Mouse (Mus musculus) liver, embryonic 13.5 days (tissue): ENCODE measurements around the gene Wdr82. TPM values are rescaled to one million over a fixed set of nuclear protein-coding genes. Genes with fewer than 3 reads are reported as not detected.
A peak's percentile ranks its signal among the peaks of the same experiment; 100 is the strongest.
"Not testable (repeated sequence)": the region's sequence is repeated elsewhere in the genome, so short reads cannot be mapped to it uniquely, and the experiment has no call there.

Source experiments
- ATAC-seq: fragments of 200-750 bp; cut with Nextera tagmentation; 2 replicates; pipeline ENCODE4 v1.8.0; 2017; ENCODE audit warnings: low read depth, mild to moderate bottlenecking, moderate number of reproducible peaks, moderate library complexity
- DNase-seq: peaks from one replicate; pipeline ENCODE4 v3.0.0; 2022
- H3K27ac ChIP-seq: fragments of 300-500 bp; sonication (generic); 2 replicates; pipeline ENCODE4 v1.5.1; 2015; ENCODE audit warnings: moderate library complexity, mild to moderate bottlenecking, inconsistent platforms
- H3K27me3 ChIP-seq: fragments of 300-500 bp; sonication (generic); 2 replicates; pipeline ENCODE4 v1.6.1; 2015; ENCODE audit warnings: mild to moderate bottlenecking, inconsistent platforms
- H3K36me3 ChIP-seq: fragments of 300-500 bp; sonication (generic); 2 replicates; pipeline ENCODE4 v1.6.1; 2015; ENCODE audit warnings: mild to moderate bottlenecking, inconsistent platforms
- H3K4me1 ChIP-seq: fragments of 300-500 bp; sonication (generic); replicated peaks from 2 replicates; pipeline ENCODE4 v1.6.1; 2015; ENCODE audit warnings: inconsistent platforms
- H3K4me2 ChIP-seq: fragments of 300-500 bp; sonication (generic); 2 replicates; pipeline ENCODE4 v1.6.1; 2015; ENCODE audit warnings: inconsistent platforms, mild to moderate bottlenecking, moderate library complexity
- H3K4me3 ChIP-seq: fragments of 300-500 bp; sonication (generic); replicated peaks from 2 replicates; pipeline ENCODE4 v1.5.1; 2015; ENCODE audit warnings: mild to moderate bottlenecking, inconsistent platforms
- H3K9ac ChIP-seq: fragments of 300-500 bp; sonication (generic); 2 replicates; pipeline ENCODE4 v1.6.1; 2015; ENCODE audit warnings: mild to moderate bottlenecking, inconsistent platforms
- H3K9me3 ChIP-seq: fragments of 300-500 bp; sonication (generic); replicated peaks from 2 replicates; pipeline ENCODE4 v1.6.1; 2016; ENCODE audit warnings: inconsistent platforms
- WGBS: fragments of 180-500 bp; shearing (Covaris S2); methylation state at CpG from one replicate; pipeline ENCODE4 v1.1.7; 2015; ENCODE audit not compliant: insufficient replicate concordance; 5-methylcytosine and 5-hydroxymethylcytosine counted together
- polyA plus RNA-seq: library from polyadenylated mRNA; unstranded; fragments of >200 nt; fragmentation: Nextera tagmentation; extraction: Ambion mirVana; gene quantifications from 2 replicates; pipeline ENCODE4 v1.2.1, GENCODE M21; 2015

Gene Wdr82
- polyA plus RNA-seq, 1 experiment from 2014 or later = 7.8 TPM

GRCm38 (mm10) chr9:106160426-106160825, 10.3 kb upstream of the Wdr82 start:
- Histone ChIP-seq H3K27ac (no peak overlapping the region), H3K4me1 (peaks cover 22% of the 10 kb centered on the region), H3K9me3 (no peaks in the 10 kb centered on the region), H3K4me2 (peak overlapping the region; percentile 72), H3K27me3 (peaks cover 4% of the 10 kb centered on the region; the same call in 1 of the 2 replicates), H3K9ac (peak overlapping the region; percentile 68; the same call in 1 of the 2 replicates), H3K4me3 (peak overlapping the region; percentile 65), H3K36me3 (peaks cover 7% of the 10 kb centered on the region; the same call in 1 of the 2 replicates)
- 44% methylated on average over 5 of the region's 5 CpGs for WGBS
- ATAC-seq (no peak), DNase-seq (no peak)

GRCm38 (mm10) chr9:106166709-106167108, 4.0 kb upstream of the Wdr82 start:
- Histone ChIP-seq H3K27ac (no peak overlapping the region), H3K4me3 (no peak overlapping the region), H3K27me3 (peaks cover 1% of the 10 kb centered on the region; the same call in 1 of the 2 replicates), H3K9ac (no peak overlapping the region), H3K36me3 (no peaks in the 10 kb centered on the region), H3K4me2 (no peak overlapping the region), H3K4me1 (peaks cover 10% of the 10 kb centered on the region), H3K9me3 (no peaks in the 10 kb centered on the region)
- ATAC-seq = no peak
- WGBS = 20% methylated on average over 2 of the region's 2 CpGs
- no peak for DNase-seq

- Histone ChIP-seq H3K4me2 (no peak overlapping the region), H3K27ac (no peak overlapping the region)
Observed at GRCm38 (mm10) chr9:106167241-106167640, 3.5 kb upstream of the Wdr82 start.

GRCm38 (mm10) chr9:106167703-106168102, 3.0 kb upstream of the Wdr82 start:
- no peak for ATAC-seq
- Histone ChIP-seq H3K27me3 (no peaks in the 10 kb centered on the region; the same call in 1 of the 2 replicates), H3K4me1 (peaks cover 17% of the 10 kb centered on the region), H3K27ac (no peak overlapping the region), H3K9ac (no peak overlapping the region), H3K4me2 (no peak overlapping the region), H3K9me3 (no peaks in the 10 kb centered on the region), H3K4me3 (no peak overlapping the region), H3K36me3 (no peaks in the 10 kb centered on the region)
- WGBS = 73% methylated on average over 1 of the region's 1 CpGs
- DNase-seq = no peak

More at GRCm38 (mm10) chr9:106167241-106167640, 3.5 kb upstream of the Wdr82 start:
- Histone ChIP-seq H3K36me3 (no peaks in the 10 kb centered on the region), H3K4me1 (peaks cover 13% of the 10 kb centered on the region), H3K27me3 (no peaks in the 10 kb centered on the region; the same call in 1 of the 2 replicates), H3K4me3 (no peak overlapping the region), H3K9me3 (no peaks in the 10 kb centered on the region), H3K9ac (no peak overlapping the region)
- 69% methylated on average over 3 of the region's 3 CpGs for WGBS
- ATAC-seq (no peak), DNase-seq (no peak)

- H3K4me2 ChIP-seq, H3K27me3 ChIP-seq, H3K9me3 ChIP-seq, H3K27ac ChIP-seq, H3K4me3 ChIP-seq, H3K36me3 ChIP-seq, ATAC-seq, H3K9ac ChIP-seq, DNase-seq: not testable (repeated sequence)
- H3K4me1 ChIP-seq = peaks cover 30% of the 10 kb centered on the region
- 54% methylated on average over 1 of the region's 1 CpGs for WGBS
Observed at GRCm38 (mm10) chr9:106169006-106169405, 1.7 kb upstream of the Wdr82 start.

- 43% methylated on average over 6 of the region's 6 CpGs for WGBS
- peak overlapping the region; percentile 88; the same call in 1 of the 2 replicates for H3K9ac ChIP-seq
- H3K36me3 ChIP-seq = peaks cover 6% of the 10 kb centered on the region; the same call in 1 of the 2 replicates
- H3K4me2 ChIP-seq = peak overlapping the region; percentile 92
- H3K27ac ChIP-seq = no peak overlapping the region
- H3K4me1 ChIP-seq = peaks cover 38% of the 10 kb centered on the region
- no peak for ATAC-seq
- H3K9me3 ChIP-seq = no peaks in the 10 kb centered on the region
- H3K27me3 ChIP-seq = no peaks in the 10 kb centered on the region
- DNase-seq = no peak
- H3K4me3 ChIP-seq = no peak overlapping the region
Observed at GRCm38 (mm10) chr9:106169917-106170316, 811 bp upstream of the Wdr82 start.

- no peaks in the 10 kb centered on the region for H3K27me3 ChIP-seq
- H3K36me3 ChIP-seq = peaks cover 15% of the 10 kb centered on the region
- peaks cover 47% of the 10 kb centered on the region for H3K4me1 ChIP-seq
- DNase-seq (no peak), ATAC-seq (peak; percentile 40)
- no peaks in the 10 kb centered on the region for H3K9me3 ChIP-seq
- H3K4me3 ChIP-seq = peak overlapping the region; percentile 94
- H3K9ac ChIP-seq = peak overlapping the region; percentile 88
- peak overlapping the region; percentile 92 for H3K4me2 ChIP-seq
- under 1% methylated on average over 30 of the region's 30 CpGs for WGBS
- peak overlapping the region; percentile 90 for H3K27ac ChIP-seq
Observed at GRCm38 (mm10) chr9:106171346-106172158, 824 bp downstream of the Wdr82 start.

GRCm38 (mm10) chr9:106172527-106172926, 1.8 kb downstream of the Wdr82 start:
- H3K9ac ChIP-seq = peak overlapping the region; percentile 88
- peaks cover 25% of the 10 kb centered on the region for H3K36me3 ChIP-seq
- 8% methylated on average over 3 of the region's 3 CpGs for WGBS
- no peaks in the 10 kb centered on the region for H3K9me3 ChIP-seq
- peaks cover 47% of the 10 kb centered on the region for H3K4me1 ChIP-seq
- H3K27me3 ChIP-seq = no peaks in the 10 kb centered on the region
- DNase-seq (no peak), ATAC-seq (no peak)
- H3K27ac ChIP-seq = no peak overlapping the region
- peak overlapping the region; percentile 94 for H3K4me3 ChIP-seq
- H3K4me2 ChIP-seq = peak overlapping the region; percentile 92

- no peak for DNase-seq
- WGBS = 42% methylated on average over 2 of the region's 2 CpGs
- Histone ChIP-seq H3K4me1 (peaks cover 47% of the 10 kb centered on the region), H3K27me3 (no peaks in the 10 kb centered on the region), H3K9ac (peak overlapping the region; percentile 88), H3K36me3 (peaks cover 33% of the 10 kb centered on the region), H3K9me3 (no peaks in the 10 kb centered on the region), H3K4me3 (peak overlapping the region; percentile 94), H3K27ac (no peak overlapping the region), H3K4me2 (peak overlapping the region; percentile 92)
- ATAC-seq = no peak
Observed at GRCm38 (mm10) chr9:106173363-106173762, 2.6 kb downstream of the Wdr82 start.

- 48% methylated on average over 3 of the region's 3 CpGs for WGBS
- Histone ChIP-seq H3K4me1 (peaks cover 38% of the 10 kb centered on the region), H3K9me3 (no peaks in the 10 kb centered on the region), H3K4me3 (no peak overlapping the region), H3K27me3 (no peaks in the 10 kb centered on the region), H3K4me2 (no peak overlapping the region), H3K27ac (no peak overlapping the region), H3K9ac (no peak overlapping the region), H3K36me3 (peaks cover 56% of the 10 kb centered on the region)
- DNase-seq (no peak), ATAC-seq (no peak)
Observed at GRCm38 (mm10) chr9:106175552-106176200, 4.9 kb downstream of the Wdr82 start.

- Histone ChIP-seq H3K4me1 (peaks cover 38% of the 10 kb centered on the region), H3K4me3 (no peak overlapping the region), H3K9me3 (no peaks in the 10 kb centered on the region), H3K27ac (no peak overlapping the region), H3K36me3 (peaks cover 67% of the 10 kb centered on the region), H3K27me3 (no peaks in the 10 kb centered on the region), H3K4me2 (no peak overlapping the region), H3K9ac (no peak overlapping the region)
- no peak for DNase-seq
- no peak for ATAC-seq
- 86% methylated on average over 5 of the region's 5 CpGs for WGBS
Observed at GRCm38 (mm10) chr9:106176769-106177168, 6.0 kb downstream of the Wdr82 start.
